Mouse (Mus musculus) bone marrow macrophage, adult 2 months (primary cell): Measurements from ENCODE around the gene Bcl2l1.

ENCODE experiments used
- CTCF ChIP-seq: IDR thresholded peaks from 2 replicates; pipeline ENCODE4 v1.5.1; 2012; ENCODE audit warnings: low read depth, mild to moderate bottlenecking, low read length, moderate library complexity
- POLR2A ChIP-seq: IDR thresholded peaks from 2 replicates; pipeline ENCODE4 v1.6.1; 2012; ENCODE audit warnings: mild to moderate bottlenecking, low read depth, low read length, borderline replicate concordance

DNA sequence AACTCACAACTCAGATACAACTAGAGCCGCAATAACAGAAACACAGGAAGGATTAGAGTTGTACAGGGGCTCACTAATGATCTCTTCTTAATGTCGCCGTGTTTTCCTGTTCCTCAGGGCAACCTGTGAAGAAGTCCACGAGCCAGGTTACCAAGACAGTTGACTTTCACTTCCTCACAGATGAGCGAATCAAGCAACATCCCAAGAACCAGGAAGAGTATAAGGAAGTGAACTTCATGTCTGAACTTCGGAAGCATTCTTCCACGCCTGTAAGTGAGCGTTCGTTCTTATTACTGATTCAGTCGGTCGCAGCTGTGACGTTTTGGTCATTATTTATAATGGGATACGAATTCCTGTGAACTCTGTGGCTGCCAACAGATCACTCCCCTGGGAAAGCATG, 49.4 kb upstream of the Bcl2l1 start:
- TF ChIP-seq CTCF (no peak), POLR2A (no peak)
